Mouse (Mus musculus): ENCODE results near the gene Esr2. TPM values are rescaled to one million over a fixed set of nuclear protein-coding genes. Genes with fewer than 3 reads are reported as not detected.
"Not testable (repeated sequence)": the region's sequence is repeated elsewhere in the genome, so short reads cannot be mapped to it uniquely, and the experiment has no call there.

Esr2 gene
- polyA plus RNA-seq, 1 experiment: not detected

- Histone ChIP-seq H3K9me3 (ENCODE audit: control insufficient read depth, low read length) (no peaks in the 10 kb centered on the region; the same call in 1 of the 2 replicates), H3K4me3 (replicated peaks) (no peak overlapping the region), H3K27me3 (ENCODE audit: control insufficient read depth) (peaks cover 37% of the 10 kb centered on the region), H3K36me3 (ENCODE audit: control insufficient read depth) (no peaks in the 10 kb centered on the region), H3K4me1 (ENCODE audit: control insufficient read depth) (peaks cover 2% of the 10 kb centered on the region; the same call in 1 of the 2 replicates)
- TF ChIP-seq GATA1 (IDR thresholded peaks at IDR 0.05; ENCODE audit: low read length) (no peak), TAL1 (IDR thresholded peaks at IDR 0.05; ENCODE audit: low read length) (no peak)
Measured at GRCm38 (mm10) chr12:76179527-76179926, 2.5 kb upstream of the Esr2 start.

DNA sequence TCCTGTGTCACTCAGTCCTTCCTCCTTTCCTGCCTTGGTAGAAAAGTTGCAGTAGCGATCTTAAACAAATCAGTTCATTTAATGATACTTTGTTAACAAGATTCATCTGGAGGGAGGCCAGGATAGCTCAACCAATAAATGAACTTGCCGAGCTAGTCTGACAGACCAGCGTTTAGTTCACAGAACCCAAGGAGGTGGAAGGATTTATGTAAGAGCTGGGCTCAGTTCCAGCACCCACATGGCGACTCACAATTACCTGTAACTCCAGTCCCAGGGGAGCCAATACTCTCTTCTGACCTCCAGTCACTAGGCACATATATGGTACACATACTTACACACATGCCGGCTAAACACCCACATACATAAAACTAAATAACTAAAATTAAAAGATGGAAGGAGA lies 2.0 kb upstream of the Esr2 start:
- no peak overlapping the region for H3K4me3 ChIP-seq (replicated peaks)
- H3K4me1 ChIP-seq (ENCODE audit: control insufficient read depth): peaks cover 2% of the 10 kb centered on the region; the same call in 1 of the 2 replicates
- TF ChIP-seq GATA1 (IDR thresholded peaks at IDR 0.05; ENCODE audit: low read length) (no peak), TAL1 (IDR thresholded peaks at IDR 0.05; ENCODE audit: low read length) (no peak)
- peaks cover 39% of the 10 kb centered on the region for H3K27me3 ChIP-seq (ENCODE audit: control insufficient read depth)
- no peaks in the 10 kb centered on the region; the same call in 1 of the 2 replicates for H3K9me3 ChIP-seq (ENCODE audit: control insufficient read depth, low read length)
- no peaks in the 10 kb centered on the region for H3K36me3 ChIP-seq (ENCODE audit: control insufficient read depth)

DNA sequence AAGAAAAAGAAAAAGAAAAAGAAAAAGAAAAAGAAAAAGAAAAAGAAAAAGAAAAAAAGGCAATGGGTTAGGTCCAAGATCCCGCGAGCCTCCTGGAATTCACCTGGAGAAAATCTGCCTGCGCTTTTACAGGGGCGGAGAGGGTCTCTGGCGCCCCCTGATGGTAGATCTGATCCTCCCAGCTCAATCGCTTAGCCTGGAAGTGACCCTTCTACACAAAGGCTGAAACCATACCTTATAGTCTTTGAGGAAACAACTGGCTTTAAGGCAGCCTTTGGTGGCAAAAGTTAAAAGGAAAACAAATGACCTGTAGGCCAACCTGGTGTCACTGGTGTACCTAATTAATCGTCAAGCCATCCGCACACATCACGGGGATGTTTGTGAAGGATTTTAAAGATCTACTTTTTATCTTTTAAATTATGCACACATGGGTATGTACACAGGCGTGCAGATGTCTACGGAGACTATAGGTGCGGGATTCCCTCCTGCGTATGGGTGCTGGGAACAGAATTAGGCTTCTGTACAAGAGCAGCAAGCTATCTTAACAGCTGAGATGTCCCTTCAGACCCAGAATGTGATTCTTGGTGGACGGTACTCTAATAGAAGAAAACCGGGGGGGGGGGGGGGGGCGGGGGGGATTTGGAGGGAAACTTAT lies 932 bp upstream of the Esr2 start:
- Histone ChIP-seq H3K36me3 (ENCODE audit: control insufficient read depth) (no peaks in the 10 kb centered on the region), H3K9me3 (ENCODE audit: control insufficient read depth, low read length) (no peaks in the 10 kb centered on the region; the same call in 1 of the 2 replicates), H3K4me1 (ENCODE audit: control insufficient read depth) (peaks cover 2% of the 10 kb centered on the region; the same call in 1 of the 2 replicates), H3K4me3 (replicated peaks) (no peak overlapping the region), H3K27me3 (ENCODE audit: control insufficient read depth) (peaks cover 39% of the 10 kb centered on the region)
- TF ChIP-seq TAL1 (IDR thresholded peaks at IDR 0.05; ENCODE audit: low read length): no peak
- no peak for TF ChIP-seq GATA1 (IDR thresholded peaks at IDR 0.05; ENCODE audit: low read length)

DNA sequence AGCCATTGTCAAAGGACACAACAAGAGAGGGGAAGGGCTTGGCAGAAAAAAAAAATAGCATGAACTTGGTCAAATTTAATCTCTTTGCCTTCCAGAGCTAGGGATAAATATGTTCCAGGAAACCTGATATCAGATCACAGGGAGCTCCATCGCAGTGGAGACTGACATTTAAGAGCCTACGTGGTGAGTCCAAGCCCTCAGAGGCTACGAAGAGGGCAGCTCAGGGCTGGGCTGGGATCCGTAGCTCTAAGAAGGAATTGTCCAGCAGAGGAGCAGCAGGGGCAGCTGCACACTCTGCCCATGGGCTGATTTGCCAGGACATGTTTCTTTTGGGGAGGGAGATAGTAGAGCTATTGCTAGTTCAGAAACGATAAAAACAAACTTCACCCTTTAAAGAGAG lies 11.4 kb downstream of the Esr2 start:
- no peaks in the 10 kb centered on the region for H3K27me3 ChIP-seq (ENCODE audit: control insufficient read depth)
- H3K4me3 ChIP-seq (replicated peaks): no peak overlapping the region
- no peaks in the 10 kb centered on the region for H3K4me1 ChIP-seq (ENCODE audit: control insufficient read depth)
- H3K36me3 ChIP-seq (ENCODE audit: control insufficient read depth): no peaks in the 10 kb centered on the region
- TF ChIP-seq TAL1 (IDR thresholded peaks at IDR 0.05; ENCODE audit: low read length): no peak
- H3K9me3 ChIP-seq (ENCODE audit: control insufficient read depth, low read length): no peaks in the 10 kb centered on the region

GRCm38 (mm10) chr12:76152389-76152788 lies 24.7 kb downstream of the Esr2 start:
- H3K9me3 ChIP-seq (ENCODE audit: control insufficient read depth, low read length); H3K36me3 ChIP-seq (ENCODE audit: control insufficient read depth); H3K4me1 ChIP-seq (ENCODE audit: control insufficient read depth); H3K4me3 ChIP-seq (replicated peaks): not testable (repeated sequence)
- H3K27me3 ChIP-seq (ENCODE audit: control insufficient read depth): peaks cover 18% of the 10 kb centered on the region

DNA sequence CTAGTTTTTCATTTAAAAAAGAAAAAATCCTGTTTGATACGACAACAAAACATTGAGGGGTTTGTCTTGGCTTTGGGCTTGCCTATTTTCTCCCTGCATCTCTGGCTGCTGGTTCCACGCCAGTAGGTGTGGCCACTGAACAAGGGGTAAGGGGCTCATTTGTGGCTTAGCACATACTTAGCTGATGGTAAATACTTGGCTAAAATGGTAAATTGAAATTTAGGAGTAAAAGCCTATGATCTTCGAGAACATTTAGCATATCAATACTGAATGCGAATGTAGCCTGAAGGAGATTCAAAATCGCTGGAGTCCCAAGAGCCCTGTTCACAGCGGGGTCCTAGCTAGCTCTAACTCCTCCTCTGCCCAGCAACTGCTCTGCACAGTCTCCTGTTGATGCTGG lies 40.4 kb downstream of the Esr2 start:
- H3K4me3 ChIP-seq (replicated peaks): no peak overlapping the region
- TF ChIP-seq GATA1 (IDR thresholded peaks at IDR 0.05; ENCODE audit: low read length): no peak
- TF ChIP-seq TAL1 (IDR thresholded peaks at IDR 0.05; ENCODE audit: low read length): no peak

GRCm38 (mm10) chr12:76133081-76133480 lies 44.0 kb downstream of the Esr2 start:
- H3K36me3 ChIP-seq (ENCODE audit: control insufficient read depth); H3K27me3 ChIP-seq (ENCODE audit: control insufficient read depth); H3K4me3 ChIP-seq (replicated peaks); H3K9me3 ChIP-seq (ENCODE audit: control insufficient read depth, low read length); H3K4me1 ChIP-seq (ENCODE audit: control insufficient read depth): not testable (repeated sequence)

More for the DNA sequence above, 40.4 kb downstream of the Esr2 start:
- no peaks in the 10 kb centered on the region for H3K4me1 ChIP-seq (ENCODE audit: control insufficient read depth)
- H3K9me3 ChIP-seq (ENCODE audit: control insufficient read depth, low read length): no peaks in the 10 kb centered on the region
- no peaks in the 10 kb centered on the region for H3K36me3 ChIP-seq (ENCODE audit: control insufficient read depth)
- no peaks in the 10 kb centered on the region for H3K27me3 ChIP-seq (ENCODE audit: control insufficient read depth)

DNA sequence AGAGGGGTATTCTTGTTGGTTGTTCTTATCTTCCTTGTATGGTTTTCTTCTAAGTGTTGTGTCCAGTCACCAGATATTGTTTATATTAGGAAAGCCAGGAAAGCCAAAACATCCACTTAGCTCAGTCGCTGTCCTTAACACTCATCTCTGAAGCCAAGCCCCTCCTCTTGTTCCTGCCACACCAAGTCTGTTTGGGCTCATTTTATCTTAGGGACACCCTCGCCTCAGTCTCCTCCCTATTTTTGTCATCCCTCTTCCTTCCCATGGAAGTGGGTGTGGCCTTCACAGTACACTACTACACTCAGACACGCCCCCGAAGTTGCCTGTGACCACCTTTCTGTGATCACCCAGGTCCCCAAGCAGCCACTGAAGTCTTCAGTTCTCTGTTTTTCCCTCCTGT lies 44.5 kb downstream of the Esr2 start:
- Histone ChIP-seq H3K9me3 (ENCODE audit: control insufficient read depth, low read length) (no peaks in the 10 kb centered on the region), H3K36me3 (ENCODE audit: control insufficient read depth) (no peaks in the 10 kb centered on the region), H3K27me3 (ENCODE audit: control insufficient read depth) (no peaks in the 10 kb centered on the region), H3K4me1 (ENCODE audit: control insufficient read depth) (no peaks in the 10 kb centered on the region), H3K4me3 (replicated peaks) (no peak overlapping the region)
- TF ChIP-seq TAL1 (IDR thresholded peaks at IDR 0.05; ENCODE audit: low read length): no peak

- H3K4me3 ChIP-seq (replicated peaks): no peak overlapping the region
- no peaks in the 10 kb centered on the region for H3K27me3 ChIP-seq (ENCODE audit: control insufficient read depth)
- no peaks in the 10 kb centered on the region for H3K36me3 ChIP-seq (ENCODE audit: control insufficient read depth)
- no peaks in the 10 kb centered on the region for H3K4me1 ChIP-seq (ENCODE audit: control insufficient read depth)
- TF ChIP-seq TAL1 (IDR thresholded peaks at IDR 0.05; ENCODE audit: low read length): no peak
- TF ChIP-seq GATA1 (IDR thresholded peaks at IDR 0.05; ENCODE audit: low read length): no peak
- H3K9me3 ChIP-seq (ENCODE audit: control insufficient read depth, low read length): no peaks in the 10 kb centered on the region
Measured at GRCm38 (mm10) chr12:76130891-76131290, 46.2 kb downstream of the Esr2 start.

DNA sequence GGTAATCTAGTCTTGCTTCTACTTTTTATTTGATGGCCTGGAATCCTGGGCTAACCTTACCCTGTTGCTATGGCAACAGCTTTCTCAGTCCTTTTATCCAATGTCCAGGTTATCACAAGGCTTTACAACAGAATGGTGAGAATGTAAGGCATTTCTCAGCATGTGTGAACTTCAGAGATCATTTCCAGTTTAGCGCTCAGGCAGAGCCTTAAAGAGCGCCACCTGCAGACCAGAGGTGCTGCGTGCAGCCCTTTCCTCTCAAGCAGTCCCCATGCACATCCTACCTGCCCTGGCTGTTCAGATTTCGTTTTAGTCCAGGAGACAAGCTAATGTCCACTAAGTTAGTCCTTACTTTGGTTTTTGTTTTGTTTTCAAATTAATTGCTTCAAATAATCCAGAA lies 46.8 kb downstream of the Esr2 start:
- no peak overlapping the region for H3K4me3 ChIP-seq (replicated peaks)
- no peaks in the 10 kb centered on the region for H3K36me3 ChIP-seq (ENCODE audit: control insufficient read depth)
- TF ChIP-seq GATA1 (IDR thresholded peaks at IDR 0.05; ENCODE audit: low read length): no peak
- no peak for TF ChIP-seq TAL1 (IDR thresholded peaks at IDR 0.05; ENCODE audit: low read length)
- H3K4me1 ChIP-seq (ENCODE audit: control insufficient read depth): no peaks in the 10 kb centered on the region
- H3K27me3 ChIP-seq (ENCODE audit: control insufficient read depth): no peaks in the 10 kb centered on the region
- H3K9me3 ChIP-seq (ENCODE audit: control insufficient read depth, low read length): no peaks in the 10 kb centered on the region
